Mouse (Mus musculus) forebrain, postnatal 0 days (tissue): ENCODE results near the gene Ctso. TPM values are rescaled to one million over a fixed set of nuclear protein-coding genes. Genes with fewer than 3 reads are reported as not detected.

Experiments
- ATAC-seq: fragments of 200-750 bp; cut with Nextera tagmentation; 2 replicates; pipeline ENCODE4 v1.8.0; 2017; ENCODE audit warnings: mild to moderate bottlenecking, moderate library complexity
- DNase-seq: peaks from one replicate; pipeline ENCODE4 v3.0.0-alpha.2; 2015
- H3K27ac ChIP-seq: fragments of 300-500 bp; sonication (generic); 2 replicates; pipeline ENCODE4 v1.5.1; 2014; ENCODE audit warnings: low read depth, mild to moderate bottlenecking, antibody characterized with exemption, low read length, moderate library complexity, mixed read lengths
- H3K27me3 ChIP-seq: fragments of 300-500 bp; sonication (generic); 2 replicates; pipeline ENCODE4 v1.6.1; 2014; ENCODE audit warnings: mild to moderate bottlenecking, low read length, mixed read lengths; ENCODE audit not compliant: insufficient read depth
- H3K36me3 ChIP-seq: fragments of 300-500 bp; sonication (generic); 2 replicates; pipeline ENCODE4 v1.6.1; 2014; ENCODE audit warnings: mild to moderate bottlenecking, moderate library complexity; ENCODE audit not compliant: insufficient read depth
- H3K4me1 ChIP-seq: fragments of 300-500 bp; sonication (generic); 2 replicates; pipeline ENCODE4 v1.6.1; 2014; ENCODE audit warnings: antibody characterized with exemption; ENCODE audit not compliant: insufficient read depth
- H3K4me2 ChIP-seq: fragments of 300-500 bp; sonication (generic); 2 replicates; pipeline ENCODE4 v1.6.1; 2014; ENCODE audit warnings: low read depth, mild to moderate bottlenecking, moderate library complexity
- H3K4me3 ChIP-seq: fragments of 300-500 bp; sonication (generic); 2 replicates; pipeline ENCODE4 v1.5.1; 2014; ENCODE audit warnings: low read depth, low read length, mixed read lengths
- H3K9ac ChIP-seq: fragments of 300-500 bp; sonication (generic); 2 replicates; pipeline ENCODE4 v1.6.1; 2014; ENCODE audit warnings: mild to moderate bottlenecking
- H3K9me3 ChIP-seq: fragments of 300-500 bp; sonication (generic); 2 replicates; pipeline ENCODE4 v1.6.1; 2016; ENCODE audit warnings: low read length
- CTCF ChIP-seq: sonication (generic); IDR thresholded peaks from 2 replicates; pipeline ENCODE4 v1.5.1; 2016; ENCODE audit warnings: antibody characterized with exemption, control low read depth, low read depth
- WGBS: fragments of 180-500 bp; shearing (Covaris S2); extraction: QIAGEN DNeasy Blood & Tissue Kit; methylation state at CpG from one replicate; pipeline ENCODE4 v1.1.7; 2014; 5-methylcytosine and 5-hydroxymethylcytosine counted together
- polyA plus RNA-seq: library from polyadenylated mRNA; unstranded; fragments of >200 nt; fragmentation: Nextera tagmentation; extraction: Ambion mirVana; gene quantifications from 2 replicates; pipeline ENCODE4 v1.2.1, GENCODE M21; 2015
- total RNA-seq: library from RNA; depleted of rRNA; stranded (reverse); fragments of >200 nt; gene quantifications from 2 replicates; pipeline ENCODE4 v1.2.3, GENCODE M21; 2014; rRNA removed

The Ctso gene
- total and polyA plus RNA-seq, 2 experiments from 2014 or later = 6.1 to 13.6 TPM

DNA sequence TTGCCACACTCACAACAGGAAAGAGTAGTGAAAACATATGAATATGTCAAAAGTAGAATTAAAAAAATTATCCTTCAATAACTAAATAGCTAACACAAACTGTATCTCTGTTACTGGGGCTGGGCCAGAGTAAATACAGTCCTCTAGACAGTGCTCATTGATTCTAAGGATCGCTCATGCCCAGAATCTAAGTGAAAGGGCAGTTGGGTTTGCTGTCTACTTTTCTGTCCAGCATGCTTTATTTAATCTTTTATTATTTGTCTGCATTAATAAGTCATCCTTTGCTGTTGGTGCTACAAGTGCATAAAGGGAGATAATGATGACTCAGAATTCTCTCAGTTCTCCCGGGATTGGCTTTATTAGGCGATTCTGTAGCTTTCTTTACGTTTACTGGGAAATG is 63.0 kb downstream of the Ctso start:
- 36% methylated on average over 4 of the region's 4 CpGs for WGBS

DNA sequence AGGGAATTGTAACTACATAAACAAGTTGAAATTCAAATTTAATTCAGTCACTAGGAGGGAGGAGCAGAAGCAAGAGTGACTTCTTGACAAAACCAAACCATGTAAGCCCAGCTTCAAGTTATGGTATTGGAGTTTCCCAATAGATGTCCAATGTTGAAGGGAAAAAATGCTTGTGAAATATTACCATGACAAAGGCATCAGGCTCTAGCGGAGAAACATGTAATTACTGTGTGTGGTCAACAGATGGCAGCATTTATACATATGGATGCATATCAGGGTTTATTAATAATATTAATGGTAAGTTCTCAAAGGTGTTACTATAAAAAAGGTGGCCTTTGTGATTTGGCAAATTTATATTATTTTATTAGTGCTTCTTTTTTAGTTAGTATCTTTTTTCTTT is 63.6 kb downstream of the Ctso start:
- no peak overlapping the region for H3K4me3 ChIP-seq
- DNase-seq = peak; percentile 78

More for the DNA sequence above, 63.0 kb downstream of the Ctso start:
- DNase-seq (no peak), ATAC-seq (no peak)
- no peak overlapping the region for H3K4me3 ChIP-seq
- no peak overlapping the region for H3K9ac ChIP-seq
- no peaks in the 10 kb centered on the region for H3K36me3 ChIP-seq
- H3K4me1 ChIP-seq = no peaks in the 10 kb centered on the region
- H3K27ac ChIP-seq = no peak overlapping the region
- H3K9me3 ChIP-seq = no peaks in the 10 kb centered on the region
- H3K4me2 ChIP-seq = no peak overlapping the region
- no peaks in the 10 kb centered on the region for H3K27me3 ChIP-seq
- no peak for TF ChIP-seq CTCF

More for the DNA sequence above, 63.6 kb downstream of the Ctso start:
- ATAC-seq = peak; percentile 45; the same call in 1 of the 2 replicates
- Histone ChIP-seq H3K9ac (no peak overlapping the region), H3K36me3 (no peaks in the 10 kb centered on the region), H3K27ac (no peak overlapping the region), H3K27me3 (no peaks in the 10 kb centered on the region), H3K4me1 (no peaks in the 10 kb centered on the region), H3K4me2 (no peak overlapping the region), H3K9me3 (no peaks in the 10 kb centered on the region)
- WGBS = 2% methylated on average over 1 of the region's 1 CpGs
- TF ChIP-seq CTCF = peak; percentile 78

Other genes with a start within 250 kb of the Ctso start
- 0.14 and 0.31 TPM in 2 replicates for gene Tdo2, start 43.6 kb downstream of the Ctso start, total RNA-seq
- gene Tdo2, start 43.6 kb downstream of the Ctso start, polyA plus RNA-seq = 1.4 and 1.6 TPM in 2 replicates
- gene Asic5, start 49.7 kb downstream of the Ctso start, total RNA-seq = 0.15 TPM in 1 of 2 replicates, not detected in the other
- not detected in 2 replicates for gene Asic5, start 49.7 kb downstream of the Ctso start, polyA plus RNA-seq
- gene Gucy1b1, start 142.1 kb downstream of the Ctso start, total RNA-seq = 67.1 and 108 TPM in 2 replicates
- 82.4 and 84.0 TPM in 2 replicates for gene Gucy1b1, start 142.1 kb downstream of the Ctso start, polyA plus RNA-seq
- gene Gucy1a1, start 213.2 kb downstream of the Ctso start, total RNA-seq = 101 and 152 TPM in 2 replicates
- gene Gucy1a1, start 213.2 kb downstream of the Ctso start, polyA plus RNA-seq = 57.9 and 70.6 TPM in 2 replicates